Mouse (Mus musculus): ENCODE measurements at regions not wholly inside any gene's neighbourhood (a gene's known extent, or its start where the extent isn't known, plus 50 kb on each side); places are given as distances from the start of the nearest gene placed in this dataset.

DNA sequence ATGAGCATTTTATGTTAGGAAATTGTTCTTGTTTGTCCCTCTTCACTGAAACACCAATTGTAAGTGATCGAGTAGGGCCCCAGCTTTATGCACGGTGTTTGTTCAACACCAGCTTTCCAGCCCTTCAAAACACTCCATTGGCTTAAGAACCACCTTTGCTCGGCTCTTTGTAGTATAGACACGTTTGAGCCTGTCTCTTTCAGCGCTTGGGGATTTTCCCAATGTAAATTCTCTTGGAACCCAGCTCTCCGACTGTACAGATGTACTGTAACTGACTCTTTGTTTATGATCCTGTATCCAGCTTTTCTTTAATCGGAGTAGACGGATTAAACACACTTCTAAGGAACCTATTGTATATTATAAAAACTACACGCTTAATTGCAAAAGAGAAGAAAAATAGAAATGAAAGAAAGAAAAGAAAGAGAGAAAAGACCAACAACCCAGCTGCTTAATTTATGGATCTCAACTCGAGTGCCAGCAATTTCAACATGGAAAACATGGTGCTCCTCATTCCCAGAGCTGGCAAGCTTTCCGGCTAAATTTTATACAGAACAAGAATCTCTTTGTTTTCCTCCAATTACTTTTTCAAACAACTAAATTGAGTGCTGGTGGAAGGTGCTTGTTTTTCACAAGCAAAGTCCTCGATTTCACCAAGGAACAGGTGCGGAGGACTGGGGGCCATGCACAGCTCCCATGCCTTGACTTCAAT, 430.4 kb downstream of the Adgrl2 start:
- DNase-seq (ENCODE audit: low spot score) = no peak

DNA sequence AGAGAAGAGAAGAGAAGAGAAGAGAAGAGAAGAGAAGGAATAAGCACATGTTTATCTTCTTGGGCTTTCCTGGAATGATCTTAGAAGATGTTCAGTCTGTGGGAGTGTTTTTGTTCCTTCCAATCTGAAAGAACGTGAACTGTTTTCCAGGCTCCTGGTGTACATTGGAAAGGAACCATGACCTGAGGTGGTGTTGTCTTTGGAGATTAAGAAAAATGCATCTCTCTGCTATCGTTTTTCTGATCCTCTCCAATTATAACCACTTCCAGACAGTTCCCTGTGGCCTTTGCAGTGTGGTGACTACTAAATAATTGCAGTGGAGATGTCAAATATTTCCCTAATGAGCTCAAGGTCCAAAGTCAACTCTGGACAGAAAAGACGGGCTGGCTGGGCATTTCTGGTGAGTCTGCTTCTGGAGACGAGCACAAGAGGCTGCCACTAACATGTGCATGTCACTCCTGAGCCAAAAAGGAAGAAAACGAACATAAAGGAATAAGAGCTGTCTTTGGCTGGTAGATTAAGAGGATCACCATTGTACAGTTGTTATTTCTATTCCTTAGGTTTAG, 431.7 kb downstream of the Adgrl2 start:
- no peak for DNase-seq (ENCODE audit: low spot score)

DNA sequence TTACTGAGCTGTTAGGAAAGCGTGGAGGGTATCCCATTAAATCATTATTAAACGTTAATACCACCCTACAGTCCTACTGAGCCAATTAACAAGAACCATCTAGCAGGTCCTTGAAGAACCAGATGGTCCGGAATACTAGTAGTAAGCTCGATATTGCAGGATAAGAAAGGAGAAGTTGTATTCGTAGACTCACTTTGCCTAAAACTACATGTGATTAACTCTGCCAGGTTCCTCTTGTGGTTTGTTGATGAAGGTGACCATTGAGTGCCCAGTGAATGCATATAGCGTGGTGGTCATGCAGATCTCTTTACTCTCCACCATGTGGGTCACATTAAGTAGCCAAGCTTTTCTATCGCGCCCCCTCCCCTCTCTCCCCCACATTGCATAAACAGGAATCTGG, 435.0 kb downstream of the Adgrl2 start:
- DNase-seq (ENCODE audit: low spot score) = no peak

DNA sequence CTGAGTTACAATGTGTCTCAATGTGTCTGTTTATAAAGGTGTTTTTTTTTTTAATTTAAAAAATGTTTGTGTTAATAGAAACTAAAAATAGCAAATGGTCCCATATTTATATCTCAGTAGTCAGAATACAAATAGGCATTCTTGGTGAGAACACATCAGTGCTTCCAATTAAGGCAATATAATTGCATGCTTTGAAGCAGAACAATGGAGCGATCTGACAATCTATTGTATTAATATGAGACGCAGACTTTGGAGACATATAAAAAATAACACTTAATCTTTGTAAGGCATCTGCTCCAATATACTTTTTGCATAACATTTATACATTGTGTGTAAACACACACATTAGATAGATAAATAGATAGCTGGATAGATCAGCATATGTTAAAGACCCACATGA, 439.6 kb downstream of the Adgrl2 start:
- no peak for DNase-seq (ENCODE audit: low spot score)

DNA sequence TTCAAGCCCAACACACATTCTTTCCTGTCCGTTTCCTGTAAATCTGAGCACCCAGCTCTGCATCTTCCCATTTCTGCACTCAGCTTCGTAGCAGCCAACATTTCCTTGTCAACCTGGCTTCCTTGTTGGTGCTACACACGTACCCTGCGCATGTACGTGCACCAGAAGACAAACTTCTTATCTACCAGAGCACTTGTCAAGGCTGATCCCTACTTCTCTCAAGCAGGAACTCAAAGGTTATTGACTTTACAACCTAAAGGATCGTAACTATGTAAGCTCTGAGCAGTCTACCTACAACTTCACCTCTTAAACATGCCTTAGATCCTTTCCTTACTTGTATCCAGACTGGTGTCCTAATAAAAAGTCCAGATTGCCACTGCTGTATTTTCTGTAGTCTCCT, 445.4 kb downstream of the Adgrl2 start:
- DNase-seq (ENCODE audit: low spot score) = no peak

DNA sequence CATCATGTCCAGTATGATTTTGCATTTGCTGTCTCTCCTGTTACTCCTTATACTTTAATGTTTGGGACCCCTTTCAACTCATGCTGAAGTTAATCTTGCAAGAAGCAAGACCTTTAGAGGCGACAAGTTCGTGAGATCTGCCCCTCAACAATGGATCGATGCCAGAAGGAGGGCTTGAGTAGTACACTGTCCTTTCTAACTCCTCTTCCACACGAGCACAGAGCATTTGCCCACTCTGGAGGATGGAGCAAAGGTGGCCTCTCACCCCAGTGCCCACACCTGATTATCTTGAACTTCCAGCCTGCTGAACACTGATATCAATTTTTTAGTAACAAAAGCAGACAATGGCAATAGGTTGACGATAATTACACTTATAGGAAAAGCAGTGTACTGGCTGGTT, 448.1 kb downstream of the Adgrl2 start:
- DNase-seq (ENCODE audit: low spot score) = no peak

DNA sequence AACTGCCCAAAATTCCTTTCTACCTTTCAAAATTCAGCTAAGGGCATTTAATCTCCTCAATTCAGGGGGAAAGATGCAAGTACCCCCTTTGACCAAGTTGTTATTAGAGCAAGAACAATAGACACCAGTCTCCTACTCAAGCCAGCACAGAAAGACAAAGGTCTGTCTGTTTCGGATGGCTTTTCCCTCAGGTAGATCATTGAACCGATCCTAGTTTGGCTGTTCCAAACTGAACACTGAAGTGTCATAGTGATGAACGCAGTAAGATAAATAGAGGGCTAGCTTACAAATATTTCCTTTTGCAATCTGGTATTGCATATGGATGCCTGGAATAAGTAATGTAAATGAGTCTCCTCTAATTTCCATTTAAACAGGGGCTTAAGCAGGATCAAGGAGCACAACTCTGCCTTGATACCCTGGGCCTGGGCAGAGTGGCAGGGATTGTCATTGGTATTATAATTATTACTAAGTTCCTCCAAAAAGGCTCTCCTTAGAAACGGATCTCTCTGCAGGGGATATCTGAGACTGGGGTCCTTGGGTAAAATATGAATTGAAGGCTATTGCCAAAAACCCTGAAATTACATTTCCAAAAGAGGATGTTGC, 452.6 kb downstream of the Adgrl2 start:
- DNase-seq (ENCODE audit: low spot score) = no peak

DNA sequence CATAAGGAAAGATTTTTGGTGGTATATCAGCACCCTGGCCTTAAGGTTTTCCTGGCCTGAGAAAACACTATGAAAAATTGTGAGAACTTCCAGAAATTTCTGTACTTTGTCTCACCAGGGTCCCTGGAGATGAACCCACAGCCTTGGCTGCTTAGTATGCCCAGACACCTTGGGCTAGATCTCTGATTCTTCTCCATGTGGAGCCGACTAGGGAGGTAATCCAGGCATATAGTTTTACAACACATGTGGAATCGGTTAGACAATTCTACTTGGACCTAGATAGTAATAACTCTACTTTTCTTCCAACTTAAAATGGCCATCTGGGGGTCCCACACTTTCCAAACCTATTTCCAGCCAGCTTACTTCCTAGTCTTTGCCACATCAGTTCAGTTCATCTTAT, 460.5 kb downstream of the Adgrl2 start:
- no peak for DNase-seq (ENCODE audit: low spot score)

DNA sequence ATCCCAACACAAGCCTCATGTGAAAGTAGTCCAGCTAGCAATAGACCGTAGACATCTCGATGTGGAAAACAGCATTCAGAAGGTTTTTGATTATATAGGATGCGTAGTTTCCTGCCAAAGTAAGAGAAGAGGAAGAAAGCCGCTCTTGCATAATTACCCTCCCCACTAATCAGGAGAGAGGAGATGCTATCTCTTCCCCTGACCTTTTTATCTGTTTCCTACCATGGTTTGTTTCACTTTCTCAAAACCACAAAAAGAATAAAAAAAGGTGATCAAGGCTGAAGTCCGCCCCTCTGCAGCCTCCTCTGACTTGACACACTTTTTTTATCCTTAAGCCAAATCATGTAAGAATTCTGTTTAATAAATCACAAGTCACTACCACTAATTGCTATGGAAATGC, 480.0 kb downstream of the Adgrl2 start:
- DNase-seq (ENCODE audit: low spot score) = no peak

DNA sequence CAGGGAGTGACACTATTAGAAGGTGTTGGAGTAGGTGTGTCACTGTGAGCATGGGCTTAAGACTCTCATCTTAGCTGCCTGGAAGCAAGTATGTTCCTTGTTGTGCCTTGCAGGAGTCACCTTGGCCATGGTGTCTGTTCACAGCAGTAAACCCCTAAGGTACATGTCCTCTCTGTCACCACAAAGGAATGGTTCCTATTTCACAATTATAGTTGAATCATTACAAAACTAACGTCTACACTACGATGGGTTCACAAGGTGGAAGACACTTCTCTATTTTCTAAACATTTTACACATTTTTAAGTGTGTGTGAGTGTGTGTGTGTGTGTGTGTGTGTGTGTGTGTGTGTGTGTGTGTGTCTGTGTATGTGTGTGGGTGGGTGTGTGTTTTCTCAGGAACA, 485.4 kb downstream of the Adgrl2 start:
- no peak for DNase-seq (ENCODE audit: low spot score)

DNA sequence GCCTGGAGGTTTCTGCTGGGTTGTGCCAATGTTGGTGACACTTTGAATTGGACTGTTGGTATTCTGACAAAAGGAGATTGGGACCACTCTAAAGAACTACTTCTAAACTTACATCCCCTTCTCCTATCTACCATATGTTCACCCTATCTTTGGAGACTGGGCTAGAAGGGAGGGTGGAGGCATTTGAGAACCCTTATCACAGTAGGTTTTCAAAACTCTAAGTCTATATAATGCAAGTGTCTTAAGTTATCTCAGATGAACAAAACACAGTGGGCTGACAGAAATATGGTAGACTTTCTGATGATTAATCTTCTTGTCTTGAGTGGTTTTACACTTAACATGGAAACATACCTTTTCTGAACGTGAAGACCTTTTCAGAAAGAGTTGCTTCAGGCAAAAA, 486.9 kb downstream of the Adgrl2 start:
- no peak for DNase-seq (ENCODE audit: low spot score)

DNA sequence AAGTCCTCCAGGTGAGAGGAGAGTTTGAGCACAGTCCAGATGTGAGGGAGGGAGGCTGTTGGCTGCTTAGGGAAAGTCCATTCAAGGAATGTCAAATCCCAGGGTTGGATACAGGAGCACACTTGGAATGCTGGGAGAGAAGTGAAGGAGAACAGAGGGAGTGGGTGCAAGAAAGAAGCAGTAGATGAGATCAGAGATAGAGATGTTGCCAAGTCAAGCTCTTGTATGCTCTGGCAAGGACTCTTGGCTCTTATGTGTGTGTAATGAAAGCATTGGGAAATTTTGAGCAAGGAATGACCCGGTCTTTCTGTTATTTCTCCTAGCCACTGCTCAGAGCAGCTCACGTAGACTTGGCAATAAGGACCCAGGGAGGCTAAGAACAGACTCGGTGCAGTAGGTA, 488.6 kb downstream of the Adgrl2 start:
- no peak for DNase-seq (ENCODE audit: low spot score)

DNA sequence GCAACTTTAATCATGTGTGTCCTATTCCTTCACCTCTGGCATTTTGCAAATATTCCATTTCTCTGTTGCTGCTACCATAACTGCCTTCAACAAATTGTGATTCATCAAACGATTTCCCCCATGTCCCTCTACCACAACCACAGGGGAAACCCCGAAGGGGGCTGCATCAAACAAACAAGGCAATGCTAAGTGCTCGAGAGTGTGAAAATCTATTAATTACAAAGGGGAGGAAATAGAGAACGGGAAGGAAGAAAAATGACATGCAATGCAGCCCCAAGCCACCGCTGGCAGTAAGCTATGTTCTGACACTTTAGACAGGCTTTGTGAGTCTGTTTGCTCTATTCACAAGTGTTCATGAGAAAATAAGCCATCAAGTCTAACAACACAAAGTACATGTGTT, 493.7 kb downstream of the Adgrl2 start:
- DNase-seq (ENCODE audit: low spot score) = no peak

DNA sequence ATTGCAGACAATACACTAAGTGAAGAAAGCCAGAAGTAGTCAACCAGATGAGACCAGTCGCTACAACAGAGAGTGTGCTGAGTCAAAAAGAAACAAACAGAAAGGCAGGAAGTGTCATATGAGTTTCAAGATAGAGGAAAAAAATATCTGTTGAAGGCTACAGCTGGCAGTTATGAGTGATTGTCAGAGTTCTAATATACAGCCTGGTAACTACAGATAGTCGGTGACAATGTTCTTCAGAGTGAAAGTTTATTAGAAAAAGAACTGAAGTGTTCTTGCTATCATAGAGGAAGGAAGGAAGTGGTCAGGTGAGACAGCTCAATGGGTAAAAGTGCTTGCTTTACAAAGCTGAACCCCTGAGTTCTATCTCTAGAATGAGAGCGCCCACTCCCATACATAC, 499.1 kb downstream of the Adgrl2 start:
- DNase-seq (ENCODE audit: low spot score) = no peak

DNA sequence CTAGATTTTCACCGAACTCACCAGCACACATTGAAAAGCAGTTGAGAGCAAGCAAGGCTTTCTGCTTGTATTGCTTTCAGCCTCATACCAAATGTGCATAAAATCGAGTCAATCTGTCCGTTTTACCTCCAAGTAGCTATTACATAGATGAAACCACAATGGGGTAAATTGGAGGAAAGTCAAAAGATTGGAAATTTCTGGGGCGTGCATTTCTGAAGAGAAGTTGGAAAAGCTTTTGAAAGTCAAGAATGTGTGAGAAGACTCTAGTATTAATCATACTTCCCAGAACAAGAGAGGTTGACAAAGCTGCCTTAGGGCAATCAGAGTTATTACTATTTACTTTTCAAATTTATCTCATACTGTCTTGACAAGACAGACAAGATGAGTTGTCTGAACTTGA, 501.2 kb downstream of the Adgrl2 start:
- no peak for DNase-seq (ENCODE audit: low spot score)

DNA sequence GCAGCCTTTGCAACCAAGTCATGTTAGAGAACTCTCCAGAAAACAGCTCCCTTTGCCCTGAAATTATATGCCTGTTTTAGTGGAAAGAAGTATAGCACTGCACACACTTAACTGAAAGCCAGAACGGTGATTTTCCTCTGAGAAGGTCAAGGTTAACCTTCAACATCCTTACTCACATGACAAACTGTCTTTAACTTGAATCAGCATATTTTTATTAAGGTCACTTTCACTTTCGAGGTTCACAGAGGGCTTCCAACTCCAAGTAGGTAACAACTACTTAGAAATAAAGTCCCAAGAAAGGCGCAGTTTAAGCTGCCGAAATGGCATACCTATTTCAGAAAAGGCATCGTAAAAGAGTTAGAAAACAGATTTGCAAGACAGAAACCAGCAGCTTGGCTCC, 502.4 kb downstream of the Adgrl2 start:
- DNase-seq (ENCODE audit: low spot score) = no peak

DNA sequence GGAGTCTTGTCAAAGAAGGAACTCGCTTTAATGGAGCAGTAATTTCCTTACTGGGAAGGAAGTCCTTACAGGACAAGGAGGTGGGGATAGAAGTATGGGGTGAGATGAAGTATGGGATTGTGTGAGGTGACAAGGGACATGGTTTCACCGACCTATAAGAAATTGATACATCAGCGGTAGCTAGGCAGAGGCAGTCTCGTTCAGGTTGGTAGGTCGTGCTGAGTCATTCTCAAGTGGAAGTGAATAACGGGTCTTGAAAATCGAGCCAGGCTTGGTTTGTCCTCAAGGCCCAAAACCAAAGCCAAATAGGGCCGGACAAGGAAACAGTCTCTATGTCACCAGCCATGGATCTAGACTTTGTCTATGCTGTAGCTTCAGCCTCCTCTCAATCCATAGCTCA, 514.5 kb downstream of the Adgrl2 start:
- DNase-seq (ENCODE audit: low spot score) = no peak

DNA sequence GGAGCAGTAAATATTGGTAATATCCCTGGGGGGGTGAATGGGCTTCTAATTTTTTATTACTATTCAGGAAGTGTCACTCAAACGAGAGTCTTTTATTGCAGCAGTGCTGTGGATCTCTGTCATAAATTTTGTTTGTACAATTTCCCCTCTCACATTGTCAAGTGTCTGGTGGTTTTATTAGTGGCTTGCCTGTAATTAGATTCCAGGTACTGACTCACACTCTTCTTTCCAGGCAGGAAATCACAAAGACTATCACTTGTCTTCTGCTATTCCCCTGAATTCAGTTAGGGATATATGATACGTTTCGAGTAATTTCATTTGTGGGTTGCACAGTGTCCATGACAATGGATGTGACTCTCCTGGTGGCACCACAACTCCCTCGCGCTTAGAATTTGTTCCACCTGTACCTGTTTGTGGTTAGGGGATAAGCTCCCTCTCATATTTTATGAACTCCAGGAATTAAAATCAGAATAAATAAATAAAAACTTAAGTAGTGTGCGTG, 517.4 kb downstream of the Adgrl2 start:
- DNase-seq (ENCODE audit: low spot score) = no peak

DNA sequence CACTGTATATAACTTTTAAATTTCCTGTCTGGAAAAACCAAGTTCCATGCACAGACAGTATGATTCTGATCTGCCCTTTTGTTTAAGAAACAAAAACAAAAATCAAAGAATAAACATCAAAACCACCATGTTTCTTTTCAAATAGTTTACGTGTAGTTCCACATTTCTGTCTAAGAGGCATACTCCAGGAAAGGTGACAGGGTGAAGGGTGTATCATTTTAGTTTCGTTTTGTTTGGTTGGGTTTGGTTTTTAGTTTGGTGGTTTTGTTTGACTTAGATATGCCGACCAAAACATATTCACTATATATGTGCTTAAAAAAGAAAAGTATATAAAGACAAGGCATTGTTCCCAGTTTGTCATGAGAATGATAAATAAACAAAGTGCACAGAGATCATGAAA, 524.9 kb downstream of the Adgrl2 start:
- no peak for DNase-seq (ENCODE audit: low spot score)

DNA sequence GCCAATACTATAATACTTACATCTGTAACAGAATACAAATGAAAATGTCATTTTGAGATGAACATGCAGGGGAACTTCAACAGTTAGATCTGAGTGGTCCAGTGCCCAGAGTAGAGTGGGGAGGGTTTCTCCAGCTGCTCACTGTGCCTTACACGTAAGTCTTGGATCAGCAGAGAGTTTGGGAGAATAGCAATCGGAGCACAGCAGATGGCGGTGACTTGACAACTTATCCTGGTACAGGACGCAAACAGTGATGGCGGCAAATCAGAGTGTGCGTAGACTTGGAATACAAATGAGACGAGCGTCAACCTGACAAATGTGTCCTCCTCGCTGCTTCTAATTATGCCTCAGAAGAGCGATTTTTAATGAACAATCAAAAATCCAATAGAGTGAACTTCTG, 527.6 kb downstream of the Adgrl2 start:
- no peak for DNase-seq (ENCODE audit: low spot score)

DNA sequence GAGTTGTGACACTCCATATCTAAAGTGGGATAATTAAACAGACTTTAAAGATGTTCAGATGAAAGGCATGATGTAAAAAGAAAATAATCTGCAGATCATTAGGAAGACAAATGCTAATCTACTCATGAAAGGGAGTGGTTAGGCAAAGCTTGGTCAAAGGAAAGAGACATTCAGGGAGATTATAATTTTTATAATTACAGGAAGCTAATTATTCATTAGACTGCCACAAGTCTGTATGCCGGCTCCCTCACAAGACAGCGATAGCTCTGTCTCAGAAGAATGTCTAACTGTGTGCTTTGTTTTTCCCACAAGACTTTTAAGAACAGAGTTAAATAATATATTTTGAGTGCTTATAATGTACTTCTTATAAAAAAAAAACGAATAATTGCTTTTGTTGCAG, 541.5 kb downstream of the Adgrl2 start:
- DNase-seq (ENCODE audit: low spot score) = no peak

DNA sequence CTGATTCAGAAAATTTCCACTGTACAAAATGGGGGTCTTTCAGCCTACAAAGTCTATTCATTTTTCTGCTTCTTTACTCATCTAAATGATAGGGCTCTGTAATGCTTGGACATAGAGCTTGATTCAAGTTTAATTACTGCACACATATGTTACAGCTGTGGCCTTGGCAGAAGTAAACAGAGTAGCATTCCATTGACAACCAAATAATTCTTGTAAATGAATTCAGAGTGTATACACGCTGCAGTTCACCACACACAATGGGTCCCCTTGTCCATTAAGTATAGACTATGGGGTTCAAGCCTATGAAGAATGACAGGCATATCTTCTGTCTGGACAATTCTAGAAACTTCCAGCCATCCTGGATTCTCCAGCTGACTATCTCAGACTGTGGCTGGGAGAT, 541.9 kb downstream of the Adgrl2 start:
- no peak for DNase-seq (ENCODE audit: low spot score)

DNA sequence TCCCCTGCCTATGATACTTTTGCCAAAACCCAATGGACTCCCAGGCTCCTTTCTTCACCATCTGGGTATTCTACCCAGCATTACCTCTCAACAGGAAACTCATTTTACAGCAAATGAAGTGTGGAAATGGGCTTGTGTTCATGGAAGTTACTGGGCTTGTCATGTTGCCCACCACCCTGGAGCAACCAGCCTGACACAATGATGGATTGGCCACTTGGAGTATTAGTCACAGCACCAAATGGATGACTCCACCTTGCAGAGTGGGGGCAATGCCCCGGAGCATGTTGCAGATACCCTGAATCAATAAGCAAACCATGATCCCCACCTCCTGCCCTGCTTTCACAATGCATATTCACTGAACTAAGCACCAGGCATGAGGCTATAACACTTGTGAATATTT, 543.5 kb downstream of the Adgrl2 start:
- no peak for DNase-seq (ENCODE audit: low spot score)

DNA sequence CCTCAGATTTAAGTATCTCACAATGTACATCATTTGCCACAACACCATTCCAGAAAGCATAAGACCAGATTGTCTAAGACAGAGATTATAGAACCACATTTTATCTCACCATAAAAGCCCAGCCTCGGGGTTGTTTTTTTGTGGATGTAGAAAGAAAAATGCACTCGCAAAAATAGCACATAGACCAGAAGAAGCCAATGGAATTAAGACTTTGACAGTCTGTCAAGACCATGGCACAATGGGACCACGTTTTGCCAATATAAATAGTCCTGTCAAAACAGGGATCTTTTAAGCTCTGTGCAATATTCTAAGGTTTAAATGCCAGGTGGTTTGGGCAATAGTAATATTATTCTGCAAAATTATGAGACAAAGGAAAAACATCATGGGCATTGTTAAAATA, 547.3 kb downstream of the Adgrl2 start:
- DNase-seq (ENCODE audit: low spot score) = no peak
